Mouse (Mus musculus): ENCODE measurements around the gene Obscn.

- TF ChIP-seq CTCF (IDR thresholded peaks at IDR 0.05; ENCODE audit: borderline replicate concordance, insufficient read depth, low read depth, low read length) (no peak), POLR2A (IDR thresholded peaks at IDR 0.05; ENCODE audit: borderline replicate concordance, insufficient read depth, low read length) (no peak)
Observed at GRCm38 (mm10) chr11:58970831-58971530, 165.2 kb downstream of the Obscn start.
